Mouse (Mus musculus): ENCODE measurements at regions not wholly inside any gene's neighbourhood (a gene's known extent, or its start where the extent isn't known, plus 50 kb on each side); places are given as distances from the start of the nearest gene placed in this dataset.

- WGBS, result 34% methylated on average over 7 of the region's 7 CpGs
- no peak overlapping the region for H3K27ac ChIP-seq
- no peak for ATAC-seq (ENCODE audit: low FRiP score)
- no peaks in the 10 kb centered on the region for H3K36me3 ChIP-seq (replicated peaks)
- H3K9me3 ChIP-seq, result 0 out of 2 replicates have a peak, but pooled peaks cover 4% of the 10 kb centered on the region
- H3K4me1 ChIP-seq, result peaks cover 15% of the 10 kb centered on the region
- no peak overlapping the region for H3K4me3 ChIP-seq (replicated peaks)
- H3K9ac ChIP-seq, result no peak overlapping the region
- peaks cover 4% of the 10 kb centered on the region; the same call in 1 of the 2 replicates for H3K27me3 ChIP-seq
- H3K4me2 ChIP-seq, result no peak overlapping the region
These were observed 471.3 kb upstream of the Kcnab2 start for GRCm38 (mm10) chr4:152948956-152949355.

DNA sequence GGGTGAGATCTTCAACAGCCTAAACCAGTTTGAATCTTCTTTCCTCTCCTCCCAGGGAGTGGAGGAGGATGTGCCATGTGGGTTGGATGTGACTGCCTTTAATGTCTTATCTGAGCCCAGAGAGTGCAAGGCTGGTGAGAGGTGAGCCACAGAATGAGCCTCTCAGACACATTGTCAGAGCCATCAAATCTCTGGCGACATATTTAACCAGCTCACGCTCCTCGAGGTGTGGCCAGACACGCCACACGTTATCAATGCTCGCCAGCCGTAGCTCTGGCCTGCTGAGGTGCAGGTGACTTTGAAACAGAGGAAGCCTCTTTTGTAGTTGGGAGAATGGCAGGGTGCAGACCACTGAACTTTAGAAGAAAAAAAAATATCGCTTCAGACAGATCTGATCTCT, 463.5 kb upstream of the Kcnab2 start:
- no peak overlapping the region for H3K9ac ChIP-seq
- H3K27ac ChIP-seq, result no peak overlapping the region
- H3K4me1 ChIP-seq, result no peaks in the 10 kb centered on the region
- H3K4me2 ChIP-seq, result no peak overlapping the region
- 89% methylated on average over 8 of the region's 8 CpGs for WGBS
- 0 out of 2 replicates have a peak, but pooled peaks cover 4% of the 10 kb centered on the region for H3K9me3 ChIP-seq
- H3K36me3 ChIP-seq (replicated peaks), result no peaks in the 10 kb centered on the region
- ATAC-seq (ENCODE audit: low FRiP score), result no peak
- no peaks in the 10 kb centered on the region for H3K27me3 ChIP-seq
- H3K4me3 ChIP-seq (replicated peaks), result no peak overlapping the region

DNA sequence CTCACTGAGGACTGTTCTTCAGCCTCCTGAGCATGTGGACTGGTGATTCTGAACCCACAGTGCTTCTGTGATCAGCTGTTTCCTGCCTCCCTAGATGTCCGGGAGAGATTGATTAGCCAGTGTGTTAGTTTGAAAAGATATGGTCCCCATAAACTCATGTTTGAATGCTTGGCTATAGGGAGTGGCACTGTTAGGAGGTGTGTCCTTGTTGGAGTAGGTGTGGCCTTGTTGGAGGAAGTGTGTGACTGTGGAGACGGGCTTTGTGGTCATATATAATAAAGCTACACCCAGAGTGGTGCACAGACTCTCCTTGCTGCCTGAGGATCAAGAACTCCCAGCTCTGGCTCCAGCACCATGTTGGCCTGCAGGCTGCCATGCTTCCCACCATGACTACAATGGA, 458.9 kb upstream of the Kcnab2 start:
- H3K4me1 ChIP-seq, result no peaks in the 10 kb centered on the region
- no peak overlapping the region for H3K27ac ChIP-seq
- no peaks in the 10 kb centered on the region for H3K27me3 ChIP-seq
- no peaks in the 10 kb centered on the region for H3K9me3 ChIP-seq
- H3K9ac ChIP-seq, result no peak overlapping the region
- no peak overlapping the region for H3K4me2 ChIP-seq
- ATAC-seq (ENCODE audit: low FRiP score), result no peak
- no peak overlapping the region for H3K4me3 ChIP-seq (replicated peaks)
- WGBS, result 75% methylated on average over 2 of the region's 2 CpGs
- H3K36me3 ChIP-seq (replicated peaks), result no peaks in the 10 kb centered on the region

DNA sequence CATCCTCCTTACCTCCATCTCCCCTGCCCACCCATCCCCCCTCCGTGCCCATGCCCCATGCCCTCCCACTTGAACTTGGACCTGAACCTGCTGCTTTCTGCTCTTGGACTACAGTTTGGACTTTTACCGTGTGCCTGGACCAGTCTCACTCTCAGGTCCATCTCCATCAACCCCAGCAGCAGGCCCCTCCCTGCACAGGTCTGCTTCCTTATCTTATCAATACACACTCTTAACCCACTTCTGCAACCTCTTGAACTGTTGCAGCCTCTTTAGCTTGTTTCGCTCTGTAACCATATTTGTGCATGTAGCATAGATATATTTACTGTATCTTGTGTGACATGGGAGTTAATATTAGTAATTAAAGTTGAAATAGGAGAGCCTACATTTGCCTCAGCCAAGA, 457.8 kb upstream of the Kcnab2 start:
- Histone ChIP-seq H3K9me3 (no peaks in the 10 kb centered on the region), H3K9ac (no peak overlapping the region), H3K27me3 (no peaks in the 10 kb centered on the region), H3K4me2 (no peak overlapping the region), H3K27ac (no peak overlapping the region), H3K36me3 (replicated peaks) (no peaks in the 10 kb centered on the region), H3K4me3 (replicated peaks) (no peak overlapping the region), H3K4me1 (no peaks in the 10 kb centered on the region)
- no peak for ATAC-seq (ENCODE audit: low FRiP score)
- 91% methylated on average over 3 of the region's 3 CpGs for WGBS

DNA sequence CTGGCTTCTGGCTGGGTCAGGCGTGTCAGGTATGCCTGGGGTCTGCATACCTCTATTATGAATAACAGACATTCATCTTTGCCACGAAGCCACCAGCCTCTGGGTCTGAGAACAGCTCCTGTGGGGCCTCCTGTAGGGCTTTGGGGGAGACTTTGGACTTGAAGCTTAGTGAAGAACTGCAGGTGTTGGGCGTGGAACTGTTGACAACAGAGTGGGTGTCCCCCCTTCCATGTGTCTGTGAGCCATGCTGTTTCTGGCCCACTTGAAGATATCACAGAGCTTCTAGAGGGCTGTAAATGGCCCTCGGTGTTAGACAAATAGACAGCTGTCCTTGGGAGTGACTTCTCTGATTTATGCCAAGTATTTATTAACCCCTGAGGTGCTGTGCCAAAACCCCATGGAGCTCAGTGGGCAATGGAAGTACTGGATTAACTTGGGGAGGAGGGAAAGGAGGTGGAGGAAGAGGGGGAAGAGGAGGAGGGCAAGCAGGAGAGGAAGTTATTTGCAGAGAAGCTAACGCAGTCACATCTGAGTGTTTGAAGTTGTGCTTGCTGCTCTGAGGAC, 450.8 kb upstream of the Kcnab2 start:
- Histone ChIP-seq H3K4me3 (replicated peaks) (no peak overlapping the region), H3K27ac (no peak overlapping the region), H3K36me3 (replicated peaks) (no peaks in the 10 kb centered on the region), H3K4me1 (peaks cover 2% of the 10 kb centered on the region; the same call in 1 of the 2 replicates), H3K27me3 (peaks cover 11% of the 10 kb centered on the region; the same call in 1 of the 2 replicates), H3K9me3 (no peaks in the 10 kb centered on the region), H3K4me2 (no peak overlapping the region), H3K9ac (no peak overlapping the region)
- WGBS, result 74% methylated on average over 5 of the region's 5 CpGs
- ATAC-seq (ENCODE audit: low FRiP score), result no peak

- Histone ChIP-seq H3K4me2 (no peak overlapping the region), H3K27ac (no peak overlapping the region), H3K4me3 (replicated peaks) (no peak overlapping the region), H3K4me1 (peaks cover 18% of the 10 kb centered on the region), H3K9me3 (peaks cover 5% of the 10 kb centered on the region; the same call in 1 of the 2 replicates), H3K36me3 (replicated peaks) (no peaks in the 10 kb centered on the region), H3K9ac (no peak overlapping the region), H3K27me3 (peaks cover 17% of the 10 kb centered on the region; the same call in 1 of the 2 replicates)
- no peak for ATAC-seq (ENCODE audit: low FRiP score)
- WGBS, result 74% methylated on average over 3 of the region's 3 CpGs
These were observed 442.6 kb upstream of the Kcnab2 start for GRCm38 (mm10) chr4:152920261-152920660.

DNA sequence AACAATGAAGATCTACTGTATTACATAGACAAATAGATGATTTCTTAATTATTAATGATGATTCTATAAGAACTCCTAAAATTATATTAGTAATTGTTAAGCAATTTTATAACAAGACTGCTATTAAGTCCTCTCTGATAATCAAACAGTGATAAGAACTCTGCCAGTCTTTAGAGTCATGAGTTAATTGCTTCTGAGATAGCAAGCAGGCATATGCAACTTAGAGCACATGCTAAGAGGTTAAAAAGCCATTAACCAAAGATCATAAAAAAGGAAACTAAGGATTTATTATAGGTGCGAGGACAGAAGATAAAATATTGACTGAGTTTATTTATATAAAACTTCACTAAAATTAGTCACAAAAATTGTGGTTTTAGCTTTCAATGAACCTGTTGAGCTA, 442.2 kb upstream of the Kcnab2 start:
- Histone ChIP-seq H3K36me3 (replicated peaks) (no peaks in the 10 kb centered on the region), H3K27me3 (peaks cover 21% of the 10 kb centered on the region), H3K27ac (no peak overlapping the region), H3K4me3 (replicated peaks) (no peak overlapping the region), H3K4me1 (peaks cover 18% of the 10 kb centered on the region), H3K9ac (no peak overlapping the region), H3K4me2 (no peak overlapping the region), H3K9me3 (peaks cover 5% of the 10 kb centered on the region; the same call in 1 of the 2 replicates)
- ATAC-seq (ENCODE audit: low FRiP score), result no peak
- 95% methylated on average over 1 of the region's 1 CpGs for WGBS

DNA sequence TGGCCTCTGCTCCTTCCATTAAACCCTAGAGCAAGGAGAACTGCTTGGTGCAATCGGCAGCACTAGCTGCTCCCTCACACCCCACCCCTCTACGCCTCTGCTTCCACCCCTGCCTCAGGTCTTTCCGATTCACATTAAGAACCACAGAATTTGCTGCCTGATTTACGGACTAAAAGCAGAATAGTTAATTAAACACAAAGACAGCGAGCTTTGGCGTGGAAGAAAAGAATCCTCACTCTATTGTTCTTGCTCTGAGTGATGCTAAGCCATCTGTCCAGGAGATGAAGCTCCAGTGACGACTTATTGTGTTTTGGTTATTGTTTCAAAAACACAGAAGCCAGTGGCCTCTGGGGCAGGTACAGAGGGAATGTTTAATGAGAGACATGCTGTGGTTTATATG, 438.9 kb upstream of the Kcnab2 start:
- peaks cover 26% of the 10 kb centered on the region for H3K27me3 ChIP-seq
- peak overlapping the region; percentile 9; the same call in 1 of the 2 replicates for H3K9ac ChIP-seq
- H3K36me3 ChIP-seq (replicated peaks), result no peaks in the 10 kb centered on the region
- H3K4me3 ChIP-seq (replicated peaks), result no peak overlapping the region
- 0 out of 2 replicates have a peak overlapping the region, but pooled peaks have one; percentile 8 for H3K4me2 ChIP-seq
- H3K9me3 ChIP-seq, result no peaks in the 10 kb centered on the region
- H3K4me1 ChIP-seq, result peaks cover 30% of the 10 kb centered on the region
- WGBS, result 5% methylated on average over 7 of the region's 7 CpGs
- ATAC-seq (ENCODE audit: low FRiP score), result no peak
- H3K27ac ChIP-seq, result peak overlapping the region; percentile 54; the same call in 1 of the 2 replicates

DNA sequence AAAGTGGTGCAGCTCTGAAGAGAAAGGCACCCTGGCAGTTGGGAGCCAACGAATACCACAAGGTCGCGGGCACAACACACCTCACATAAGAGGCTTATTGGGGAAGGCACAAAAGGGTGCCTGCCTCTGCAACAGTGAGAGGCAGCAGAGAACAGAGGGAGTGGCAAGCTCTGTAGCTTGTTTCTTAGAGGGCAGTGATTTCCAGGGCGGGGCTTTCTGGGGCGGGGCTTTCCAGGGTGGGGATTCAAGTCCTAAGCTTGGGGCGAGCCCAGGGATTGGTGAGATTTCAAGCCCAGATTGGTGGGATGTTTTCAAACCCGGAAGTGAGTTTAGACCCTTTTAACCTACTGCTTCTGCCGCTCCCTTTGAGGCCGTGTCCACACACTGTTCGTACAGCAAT, 435.8 kb upstream of the Kcnab2 start:
- no peak overlapping the region for H3K9ac ChIP-seq
- no peaks in the 10 kb centered on the region for H3K36me3 ChIP-seq (replicated peaks)
- ATAC-seq (ENCODE audit: low FRiP score), result peak; percentile 31
- peak overlapping the region; percentile 63 for H3K27ac ChIP-seq
- H3K27me3 ChIP-seq, result peaks cover 37% of the 10 kb centered on the region
- no peak overlapping the region for H3K4me3 ChIP-seq (replicated peaks)
- no peaks in the 10 kb centered on the region for H3K9me3 ChIP-seq
- peak overlapping the region; percentile 28 for H3K4me2 ChIP-seq
- 25% methylated on average over 10 of the region's 10 CpGs for WGBS
- peaks cover 30% of the 10 kb centered on the region for H3K4me1 ChIP-seq

DNA sequence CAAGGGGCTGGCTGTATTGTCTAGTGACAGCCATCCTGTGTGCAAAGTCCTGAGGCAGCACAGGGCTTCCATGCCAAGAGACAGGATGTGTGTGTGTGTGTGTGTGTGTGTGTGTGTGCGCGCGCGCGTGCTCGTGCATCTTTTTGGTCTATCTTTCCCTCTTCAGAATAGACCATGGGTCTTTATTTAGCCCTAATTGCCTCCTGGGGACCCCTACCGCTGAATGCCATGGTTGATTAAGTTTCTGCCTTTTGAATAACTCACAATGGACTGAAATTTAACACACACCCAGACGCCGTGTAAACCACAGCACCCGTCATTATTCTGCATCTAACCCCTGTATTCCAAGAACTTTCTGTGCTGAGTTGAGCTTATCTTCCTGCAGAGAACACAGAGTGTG, 435.2 kb upstream of the Kcnab2 start:
- H3K27ac ChIP-seq, result peak overlapping the region; percentile 63
- peaks cover 30% of the 10 kb centered on the region for H3K4me1 ChIP-seq
- H3K36me3 ChIP-seq (replicated peaks), result no peaks in the 10 kb centered on the region
- 27% methylated on average over 10 of the region's 10 CpGs for WGBS
- H3K27me3 ChIP-seq, result peaks cover 37% of the 10 kb centered on the region
- H3K9ac ChIP-seq, result no peak overlapping the region
- H3K4me3 ChIP-seq (replicated peaks), result no peak overlapping the region
- peak overlapping the region; percentile 28; the same call in 1 of the 2 replicates for H3K4me2 ChIP-seq
- no peaks in the 10 kb centered on the region for H3K9me3 ChIP-seq
- peak; percentile 45; the same call in 1 of the 2 replicates for ATAC-seq (ENCODE audit: low FRiP score)

GRCm38 (mm10) chr4:152908235-152908634, 430.6 kb upstream of the Kcnab2 start:
- Histone ChIP-seq H3K4me2 (no peak overlapping the region), H3K27ac (no peak overlapping the region), H3K4me3 (replicated peaks) (no peak overlapping the region), H3K9ac (no peak overlapping the region), H3K9me3 (no peaks in the 10 kb centered on the region), H3K4me1 (peaks cover 8% of the 10 kb centered on the region), H3K36me3 (replicated peaks) (no peaks in the 10 kb centered on the region), H3K27me3 (peaks cover 22% of the 10 kb centered on the region; the same call in 1 of the 2 replicates)
- no peak for ATAC-seq (ENCODE audit: low FRiP score)
- WGBS, result 84% methylated on average over 5 of the region's 5 CpGs

- peaks cover 4% of the 10 kb centered on the region; the same call in 1 of the 2 replicates for H3K27me3 ChIP-seq
- H3K4me3 ChIP-seq (replicated peaks), result no peak overlapping the region
- no peaks in the 10 kb centered on the region for H3K9me3 ChIP-seq
- no peak overlapping the region for H3K9ac ChIP-seq
- no peak for ATAC-seq (ENCODE audit: low FRiP score)
- H3K36me3 ChIP-seq (replicated peaks), result no peaks in the 10 kb centered on the region
- H3K4me2 ChIP-seq, result no peak overlapping the region
- H3K27ac ChIP-seq, result no peak overlapping the region
- H3K4me1 ChIP-seq, result peaks cover 16% of the 10 kb centered on the region; the same call in 1 of the 2 replicates
- 64% methylated on average over 11 of the region's 11 CpGs for WGBS
These were observed 425.2 kb upstream of the Kcnab2 start for GRCm38 (mm10) chr4:152902851-152903250.

GRCm38 (mm10) chr4:152900049-152900448, 422.4 kb upstream of the Kcnab2 start:
- no peak for ATAC-seq (ENCODE audit: low FRiP score)
- H3K9ac ChIP-seq, result no peak overlapping the region
- H3K27me3 ChIP-seq, result peaks cover 4% of the 10 kb centered on the region; the same call in 1 of the 2 replicates
- no peaks in the 10 kb centered on the region for H3K36me3 ChIP-seq (replicated peaks)
- H3K4me1 ChIP-seq, result peaks cover 16% of the 10 kb centered on the region; the same call in 1 of the 2 replicates
- no peak overlapping the region for H3K4me3 ChIP-seq (replicated peaks)
- no peak overlapping the region for H3K4me2 ChIP-seq
- WGBS, result 55% methylated on average over 4 of the region's 4 CpGs
- H3K9me3 ChIP-seq, result no peaks in the 10 kb centered on the region
- H3K27ac ChIP-seq, result no peak overlapping the region
